Mouse (Mus musculus) hindbrain, embryonic 13.5 days (tissue): ENCODE measurements around the gene Frmd4b. TPM values are rescaled to one million over a fixed set of nuclear protein-coding genes. Genes with fewer than 3 reads are reported as not detected.
"Not testable (repeated sequence)": the region's sequence is repeated elsewhere in the genome, so short reads cannot be mapped to it uniquely, and the experiment has no call there.

Experiments
- ATAC-seq: fragments of 200-750 bp; cut with Nextera tagmentation; 2 replicates; pipeline ENCODE4 v1.8.0; 2017; ENCODE audit warnings: moderate TSS enrichment; ENCODE audit not compliant: low FRiP score
- H3K27ac ChIP-seq: fragments of 300-500 bp; sonication (generic); 2 replicates; pipeline ENCODE4 v1.5.1; 2015; ENCODE audit warnings: inconsistent platforms, mild to moderate bottlenecking, moderate library complexity
- H3K27me3 ChIP-seq: fragments of 300-500 bp; sonication (generic); 2 replicates; pipeline ENCODE4 v1.6.1; 2015; ENCODE audit warnings: mild to moderate bottlenecking, inconsistent platforms
- H3K36me3 ChIP-seq: fragments of 300-500 bp; sonication (generic); 2 replicates; pipeline ENCODE4 v1.6.1; 2015; ENCODE audit warnings: mild to moderate bottlenecking, inconsistent platforms
- H3K4me1 ChIP-seq: fragments of 300-500 bp; sonication (generic); replicated peaks from 2 replicates; pipeline ENCODE4 v1.6.1; 2015; ENCODE audit warnings: inconsistent platforms
- H3K4me2 ChIP-seq: fragments of 300-500 bp; sonication (generic); 2 replicates; pipeline ENCODE4 v1.6.1; 2015; ENCODE audit warnings: inconsistent platforms, mild to moderate bottlenecking, moderate library complexity
- H3K4me3 ChIP-seq: fragments of 300-500 bp; sonication (generic); 2 replicates; pipeline ENCODE4 v1.5.1; 2015; ENCODE audit warnings: mild to moderate bottlenecking, inconsistent platforms
- H3K9ac ChIP-seq: fragments of 300-500 bp; sonication (generic); 2 replicates; pipeline ENCODE4 v1.6.1; 2015; ENCODE audit warnings: mild to moderate bottlenecking, inconsistent platforms
- H3K9me3 ChIP-seq: fragments of 300-500 bp; sonication (generic); 2 replicates; pipeline ENCODE4 v1.6.1; 2016; ENCODE audit warnings: inconsistent platforms
- WGBS: fragments of 180-500 bp; shearing (Covaris S2); methylation state at CpG from one replicate; pipeline ENCODE4 v1.1.7; 2015; 5-methylcytosine and 5-hydroxymethylcytosine counted together
- polyA plus RNA-seq: library from polyadenylated mRNA; unstranded; fragments of >200 nt; fragmentation: Nextera tagmentation; extraction: Ambion mirVana; gene quantifications from 2 replicates; pipeline ENCODE4 v1.2.1, GENCODE M21; 2015

Gene Frmd4b
- polyA plus RNA-seq, 1 experiment from 2014 or later, result 31.4 TPM

DNA sequence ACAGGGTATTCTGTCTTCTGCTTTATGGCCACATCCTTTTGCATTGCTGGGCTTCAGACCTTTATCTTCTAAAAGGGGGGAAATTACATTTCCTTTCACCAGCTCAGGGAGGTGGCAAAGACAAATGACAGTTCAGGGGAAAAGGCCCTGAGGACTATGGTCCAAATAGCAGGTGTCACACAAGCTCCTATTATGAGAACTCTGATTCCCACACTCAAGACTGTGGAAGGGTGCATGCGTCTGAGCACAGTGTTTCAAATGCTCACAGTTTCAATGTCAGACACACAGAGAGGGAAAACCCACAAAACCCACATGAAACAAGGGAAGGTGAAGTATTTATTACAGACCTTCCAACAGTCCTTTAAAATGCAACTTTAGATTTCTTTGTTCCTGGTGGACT lies 246.9 kb downstream of the Frmd4b start:
- ATAC-seq, result no peak
- H3K36me3 ChIP-seq, result no peaks in the 10 kb centered on the region
- WGBS, result 48% methylated on average over 1 of the region's 1 CpGs
- H3K9ac ChIP-seq, result no peak overlapping the region
- H3K27ac ChIP-seq, result 0 out of 2 replicates have a peak overlapping the region, but pooled peaks have one; percentile 0
- H3K4me3 ChIP-seq, result no peak overlapping the region
- no peaks in the 10 kb centered on the region for H3K27me3 ChIP-seq
- H3K4me2 ChIP-seq, result no peak overlapping the region
- H3K4me1 ChIP-seq, result peaks cover 12% of the 10 kb centered on the region
- no peaks in the 10 kb centered on the region for H3K9me3 ChIP-seq

DNA sequence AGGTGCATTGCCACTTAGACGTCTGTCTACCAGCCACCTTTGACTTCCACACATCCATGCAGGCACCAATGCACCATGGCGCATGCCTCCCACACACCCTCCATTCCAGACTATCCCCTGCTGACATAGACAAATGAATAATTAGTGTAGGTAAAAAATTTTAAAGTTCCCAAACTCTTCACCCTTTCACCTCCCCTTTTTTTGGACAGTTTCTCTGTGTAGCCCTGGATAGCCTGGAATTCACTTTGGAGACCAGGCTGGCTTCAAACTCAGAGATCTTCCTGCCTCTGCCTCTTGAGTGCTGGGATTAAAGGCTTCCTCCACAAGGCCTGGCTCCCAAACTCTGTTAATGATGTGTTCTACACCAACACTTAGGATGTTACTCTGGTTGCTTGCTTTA lies 253.5 kb downstream of the Frmd4b start:
- H3K4me3 ChIP-seq, result no peak overlapping the region
- ATAC-seq, result no peak
- WGBS, result 79% methylated on average over 2 of the region's 2 CpGs

DNA sequence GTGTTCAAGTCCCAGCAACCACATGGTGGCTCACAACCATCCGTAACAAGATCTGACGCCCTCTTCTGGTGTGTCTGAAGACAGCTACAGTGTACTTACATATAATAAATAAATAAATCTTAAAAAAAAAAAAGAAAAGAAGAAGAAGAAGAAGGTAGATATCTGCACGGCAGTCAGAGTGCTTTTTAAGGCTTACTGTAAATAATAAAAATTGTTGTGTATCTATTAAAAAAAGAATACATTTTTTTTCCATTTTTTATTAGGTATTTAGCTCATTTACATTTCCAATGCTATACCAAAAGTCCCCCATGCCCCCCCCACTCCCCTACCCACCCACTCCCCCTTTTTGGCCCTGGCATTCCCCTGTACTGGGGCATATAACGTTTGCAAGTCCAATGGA lies 259.7 kb downstream of the Frmd4b start:
- H3K4me1 ChIP-seq, result peaks cover 34% of the 10 kb centered on the region
- not testable (repeated sequence) for ATAC-seq, H3K4me3 ChIP-seq, H3K9me3 ChIP-seq, H3K9ac ChIP-seq, H3K27ac ChIP-seq, H3K4me2 ChIP-seq, H3K27me3 ChIP-seq, H3K36me3 ChIP-seq
- 97% methylated on average over 2 of the region's 4 CpGs for WGBS

More for the DNA sequence above, 253.5 kb downstream of the Frmd4b start:
- Histone ChIP-seq H3K9ac (no peak overlapping the region), H3K27me3 (no peaks in the 10 kb centered on the region), H3K36me3 (peaks cover 9% of the 10 kb centered on the region), H3K4me2 (no peak overlapping the region), H3K9me3 (no peaks in the 10 kb centered on the region), H3K27ac (no peak overlapping the region), H3K4me1 (peaks cover 10% of the 10 kb centered on the region)

DNA sequence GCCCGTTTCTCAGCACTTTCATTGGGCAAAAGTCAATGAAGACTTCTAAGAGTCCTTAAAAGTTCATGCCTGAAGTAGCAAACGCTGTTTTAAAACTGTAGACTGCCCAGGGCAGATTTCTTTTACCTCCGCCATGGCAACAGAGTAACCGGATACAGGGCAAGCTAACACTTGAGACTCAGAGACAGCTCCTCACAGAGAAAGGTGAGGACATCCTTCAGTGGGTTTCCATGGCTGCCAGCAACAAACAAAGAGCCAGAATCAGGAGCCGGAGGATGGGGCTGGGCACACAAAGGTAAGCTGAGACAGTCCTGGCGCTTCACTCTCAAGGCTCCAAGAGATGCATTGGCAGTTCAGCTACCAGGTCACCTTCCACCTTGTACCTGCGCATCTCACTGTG lies 260.7 kb downstream of the Frmd4b start:
- no peak for ATAC-seq
- H3K36me3 ChIP-seq, result peaks cover 9% of the 10 kb centered on the region
- no peaks in the 10 kb centered on the region for H3K27me3 ChIP-seq
- 63% methylated on average over 7 of the region's 7 CpGs for WGBS
- no peak overlapping the region for H3K4me3 ChIP-seq
- peaks cover 40% of the 10 kb centered on the region for H3K4me1 ChIP-seq
- no peaks in the 10 kb centered on the region for H3K9me3 ChIP-seq
- H3K27ac ChIP-seq, result no peak overlapping the region
- no peak overlapping the region for H3K4me2 ChIP-seq
- no peak overlapping the region for H3K9ac ChIP-seq

DNA sequence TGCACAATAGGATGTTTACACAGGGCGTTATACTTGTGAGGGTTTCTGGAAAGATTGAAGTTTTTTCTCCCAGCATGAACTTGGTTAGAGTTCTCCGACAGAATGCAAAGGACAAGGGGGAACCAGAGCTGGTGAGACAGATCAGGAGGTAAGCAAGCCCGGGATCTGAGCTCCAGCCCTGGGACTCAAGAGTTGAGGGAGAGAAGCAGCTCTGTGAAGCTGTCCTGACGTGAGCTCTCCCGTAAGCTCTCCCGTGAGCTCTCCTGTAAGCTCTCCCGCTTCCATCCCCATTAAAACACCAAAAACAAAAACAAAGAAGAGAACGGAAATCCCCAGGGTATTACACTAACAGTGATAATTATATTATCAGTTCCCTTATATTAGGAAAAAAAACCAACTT lies 262.2 kb downstream of the Frmd4b start:
- Histone ChIP-seq H3K4me3 (no peak overlapping the region), H3K36me3 (no peaks in the 10 kb centered on the region), H3K9me3 (no peaks in the 10 kb centered on the region), H3K4me1 (peaks cover 43% of the 10 kb centered on the region), H3K4me2 (no peak overlapping the region), H3K27me3 (no peaks in the 10 kb centered on the region), H3K9ac (no peak overlapping the region), H3K27ac (no peak overlapping the region)
- 9% methylated on average over 8 of the region's 8 CpGs for WGBS
- ATAC-seq, result no peak

DNA sequence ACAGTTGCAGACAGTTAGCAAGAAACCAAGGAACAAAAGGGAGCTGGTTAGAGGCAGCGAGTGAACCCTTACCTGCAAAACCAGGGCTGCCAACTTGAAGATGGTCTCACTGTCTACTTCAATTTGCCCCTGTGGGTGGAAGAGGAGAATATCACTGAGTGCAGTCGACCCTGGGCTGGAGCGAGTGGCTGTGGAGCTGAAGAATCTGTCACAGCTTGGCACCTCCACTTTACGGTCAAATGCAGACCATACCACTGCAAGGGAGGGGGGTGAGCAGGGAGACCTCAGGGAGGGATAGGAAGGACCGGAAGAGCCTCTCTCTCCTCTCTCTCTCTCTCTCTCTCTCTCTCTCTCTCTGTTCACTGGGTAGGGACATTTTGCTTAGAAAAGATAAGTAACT lies 263.4 kb downstream of the Frmd4b start:
- H3K4me1 ChIP-seq, result peaks cover 50% of the 10 kb centered on the region

DNA sequence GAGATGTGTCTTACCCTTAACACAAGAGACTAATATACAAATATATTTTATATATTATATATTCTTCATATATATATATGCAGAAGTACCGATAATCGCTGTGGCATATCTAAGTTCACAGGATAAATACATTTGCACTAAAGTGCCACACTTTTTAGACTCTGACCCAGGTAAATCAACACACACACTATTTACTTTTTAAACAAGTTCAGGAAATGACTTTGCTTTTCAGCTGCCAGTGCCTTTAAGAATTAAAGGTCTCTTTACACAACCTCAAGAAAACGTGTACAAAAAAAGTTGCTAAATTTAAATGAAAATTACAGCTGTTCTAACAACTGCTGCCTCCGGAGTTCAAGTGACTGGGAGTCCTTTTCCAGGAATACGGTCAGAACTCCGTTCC lies 264.0 kb downstream of the Frmd4b start:
- no peak for ATAC-seq
- no peaks in the 10 kb centered on the region for H3K36me3 ChIP-seq

More for the DNA sequence above, 263.4 kb downstream of the Frmd4b start:
- WGBS, result 13% methylated on average over 5 of the region's 5 CpGs
- ATAC-seq, result peak; percentile 66; the same call in 1 of the 2 replicates
- H3K27me3 ChIP-seq, result no peaks in the 10 kb centered on the region
- H3K9me3 ChIP-seq, result no peaks in the 10 kb centered on the region
- H3K4me3 ChIP-seq, result 0 out of 2 replicates have a peak overlapping the region, but pooled peaks have one; percentile 4
- 0 out of 2 replicates have a peak overlapping the region, but pooled peaks have one; percentile 23 for H3K4me2 ChIP-seq
- H3K36me3 ChIP-seq, result no peaks in the 10 kb centered on the region
- H3K9ac ChIP-seq, result no peak overlapping the region
- H3K27ac ChIP-seq, result no peak overlapping the region

DNA sequence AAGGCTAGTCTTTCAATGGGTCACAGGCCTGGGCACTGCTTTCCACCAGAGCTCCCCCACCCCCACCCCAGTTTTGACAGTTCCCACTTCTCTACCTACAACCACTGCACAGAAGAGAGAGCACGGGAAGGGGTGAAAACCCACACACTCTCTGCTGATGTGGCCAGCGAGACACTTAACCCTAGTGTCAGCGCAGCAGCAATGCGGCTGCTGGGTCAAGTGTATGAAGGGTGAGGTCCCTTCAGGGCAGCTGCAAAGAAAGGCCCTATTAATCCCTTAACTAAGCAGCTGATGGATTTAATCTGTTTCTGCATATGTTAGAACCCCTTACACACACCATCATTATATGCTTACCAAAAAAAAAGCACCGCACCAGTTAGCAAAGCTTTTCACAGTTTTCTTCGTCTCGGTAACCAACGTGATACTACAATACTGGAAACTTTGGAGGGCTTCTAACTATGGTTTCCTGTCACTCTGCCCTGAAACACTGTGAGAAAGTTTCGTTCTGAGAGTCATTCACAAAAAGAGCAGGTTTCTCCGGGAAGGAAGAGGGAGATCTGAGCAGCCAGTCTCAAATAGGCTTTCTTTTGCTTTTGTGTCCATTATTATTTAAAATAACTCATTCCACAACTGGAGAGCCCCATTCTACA lies 264.7 kb downstream of the Frmd4b start:
- WGBS, result 20% methylated on average over 10 of the region's 10 CpGs
- no peak overlapping the region for H3K9ac ChIP-seq
- H3K4me2 ChIP-seq, result no peak overlapping the region
- ATAC-seq, result no peak
- no peak overlapping the region for H3K4me3 ChIP-seq
- H3K27me3 ChIP-seq, result no peaks in the 10 kb centered on the region
- H3K27ac ChIP-seq, result no peak overlapping the region
- H3K9me3 ChIP-seq, result no peaks in the 10 kb centered on the region
- H3K4me1 ChIP-seq, result peaks cover 50% of the 10 kb centered on the region
- H3K36me3 ChIP-seq, result peaks cover 6% of the 10 kb centered on the region; the same call in 1 of the 2 replicates

More for the DNA sequence above, 264.0 kb downstream of the Frmd4b start:
- no peak overlapping the region for H3K9ac ChIP-seq
- no peaks in the 10 kb centered on the region for H3K27me3 ChIP-seq
- H3K4me1 ChIP-seq, result peaks cover 50% of the 10 kb centered on the region
- H3K27ac ChIP-seq, result no peak overlapping the region
- H3K4me3 ChIP-seq, result no peak overlapping the region
- no peak overlapping the region for H3K4me2 ChIP-seq
- WGBS, result 50% methylated on average over 6 of the region's 6 CpGs
- no peaks in the 10 kb centered on the region for H3K9me3 ChIP-seq

DNA sequence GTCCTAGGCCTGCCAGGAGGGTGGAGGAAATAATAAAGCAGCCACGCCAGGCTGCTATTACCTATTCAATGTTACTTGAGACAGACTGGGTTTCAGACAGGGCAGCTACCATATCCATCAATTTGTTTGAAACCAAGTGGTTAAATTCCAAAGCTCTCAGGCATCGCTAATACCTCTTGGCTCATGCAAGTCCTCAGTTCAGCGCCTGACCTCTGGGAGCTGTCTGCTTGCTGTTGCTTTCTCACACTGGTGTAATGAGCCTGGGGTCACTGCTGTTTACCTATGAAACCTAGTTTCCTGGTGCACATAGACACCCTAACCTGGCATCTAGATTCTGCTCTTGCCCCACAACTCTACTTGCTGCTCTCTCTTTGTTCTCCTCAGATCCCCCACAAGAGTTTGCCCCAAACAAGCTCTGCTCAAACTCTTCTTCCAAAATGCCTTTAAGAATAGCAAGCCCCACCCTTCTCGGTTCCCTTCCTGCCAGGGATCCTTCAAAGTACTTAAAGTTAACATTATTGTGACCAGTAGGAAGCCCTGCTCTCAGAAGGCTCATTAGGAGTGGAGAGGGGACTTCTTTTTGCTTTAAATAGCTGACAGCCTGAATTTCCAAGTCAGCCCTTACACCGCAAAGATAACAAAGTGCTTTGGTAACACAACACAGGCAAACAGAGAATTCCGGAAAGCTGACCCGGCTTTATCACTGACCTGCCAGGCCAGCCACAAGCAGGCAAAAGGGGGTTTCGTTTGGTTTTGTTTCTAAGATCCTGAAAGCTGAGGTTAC lies 267.8 kb downstream of the Frmd4b start:
- 35% methylated on average over 8 of the region's 8 CpGs for WGBS
- H3K36me3 ChIP-seq, result peaks cover 12% of the 10 kb centered on the region
- H3K9ac ChIP-seq, result no peak overlapping the region
- H3K4me2 ChIP-seq, result no peak overlapping the region
- H3K9me3 ChIP-seq, result no peaks in the 10 kb centered on the region
- H3K27me3 ChIP-seq, result no peaks in the 10 kb centered on the region
- no peak overlapping the region for H3K4me3 ChIP-seq
- H3K4me1 ChIP-seq, result peaks cover 28% of the 10 kb centered on the region
- no peak overlapping the region for H3K27ac ChIP-seq
- ATAC-seq, result no peak

DNA sequence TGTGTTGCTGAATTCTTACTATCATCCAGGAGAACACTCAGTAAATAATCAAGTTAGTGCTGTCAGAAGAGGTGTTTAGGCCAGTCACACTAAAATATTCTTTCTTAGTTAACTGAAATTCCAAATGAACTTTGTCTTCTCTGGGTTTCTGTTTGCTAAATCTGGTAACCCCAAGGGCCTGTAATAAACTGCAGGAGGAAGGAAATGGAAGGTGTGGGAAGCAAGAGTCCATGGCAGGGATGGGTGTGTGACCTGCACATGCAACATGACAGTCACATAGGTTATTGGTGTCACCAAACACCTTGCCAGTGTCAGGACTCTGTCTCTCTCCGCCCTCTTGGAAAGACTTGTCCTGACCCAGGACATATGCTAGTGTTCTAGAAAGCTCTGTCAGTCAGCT lies 270.4 kb downstream of the Frmd4b start:
- ATAC-seq, result no peak
- 100% methylated on average over 1 of the region's 1 CpGs for WGBS
- Histone ChIP-seq H3K9ac (no peak overlapping the region), H3K4me2 (no peak overlapping the region), H3K27ac (no peak overlapping the region; the same call in 1 of the 2 replicates), H3K27me3 (no peaks in the 10 kb centered on the region), H3K9me3 (no peaks in the 10 kb centered on the region), H3K4me3 (no peak overlapping the region), H3K4me1 (peaks cover 11% of the 10 kb centered on the region; the same call in 1 of the 2 replicates), H3K36me3 (peaks cover 12% of the 10 kb centered on the region)

DNA sequence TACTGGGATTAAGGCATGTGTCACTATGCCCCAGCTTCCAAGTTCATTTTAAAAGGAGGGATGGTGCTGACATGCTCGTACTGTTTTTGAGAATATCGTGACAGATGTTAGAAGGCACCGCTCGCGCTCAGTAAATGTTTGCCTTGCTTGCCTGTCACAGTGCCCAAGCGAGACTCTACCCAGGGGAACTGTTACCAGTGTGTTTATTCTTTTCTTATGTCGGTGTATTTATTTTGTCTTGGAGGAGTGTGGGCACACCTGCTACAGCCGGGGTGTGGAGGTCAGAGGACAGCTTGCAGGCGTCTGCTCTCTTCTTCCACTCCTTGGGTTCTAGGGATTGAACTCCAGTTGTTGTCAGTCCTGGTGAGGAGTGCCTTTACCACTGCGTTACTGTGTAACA lies 270.8 kb downstream of the Frmd4b start:
- no peak overlapping the region for H3K4me3 ChIP-seq
- no peaks in the 10 kb centered on the region for H3K9me3 ChIP-seq
- no peak overlapping the region; the same call in 1 of the 2 replicates for H3K27ac ChIP-seq
- H3K4me1 ChIP-seq, result peaks cover 11% of the 10 kb centered on the region; the same call in 1 of the 2 replicates
- H3K36me3 ChIP-seq, result peaks cover 12% of the 10 kb centered on the region
- no peaks in the 10 kb centered on the region for H3K27me3 ChIP-seq
- H3K9ac ChIP-seq, result no peak overlapping the region
- no peak for ATAC-seq
- 68% methylated on average over 10 of the region's 10 CpGs for WGBS
- no peak overlapping the region for H3K4me2 ChIP-seq

DNA sequence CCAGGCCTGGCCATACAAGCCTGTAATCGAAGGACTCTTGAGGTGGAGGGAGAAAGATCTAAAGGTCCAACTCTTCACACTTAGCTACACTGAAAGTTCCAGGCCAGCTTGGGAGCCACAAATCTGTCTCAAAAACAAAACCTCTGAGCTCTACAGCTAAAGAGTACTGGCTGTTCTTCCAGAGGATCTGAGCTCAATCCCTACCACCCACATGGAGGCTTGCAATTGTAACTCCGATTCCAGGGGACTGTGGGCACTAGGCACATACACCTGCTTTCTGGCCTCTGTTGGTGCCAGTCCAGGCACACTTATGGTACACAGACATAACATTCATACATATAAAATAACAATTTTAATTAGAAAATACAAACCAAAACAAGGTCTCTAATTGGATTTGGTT lies 271.4 kb downstream of the Frmd4b start:
- Histone ChIP-seq H3K36me3 (peaks cover 12% of the 10 kb centered on the region), H3K4me2 (no peak overlapping the region), H3K27ac (no peak overlapping the region), H3K9ac (no peak overlapping the region), H3K9me3 (no peaks in the 10 kb centered on the region), H3K4me3 (no peak overlapping the region), H3K4me1 (peaks cover 11% of the 10 kb centered on the region; the same call in 1 of the 2 replicates), H3K27me3 (no peaks in the 10 kb centered on the region)
- no peak for ATAC-seq
- WGBS, result 95% methylated on average over 2 of the region's 2 CpGs
